Mouse (Mus musculus) forebrain, embryonic 16.5 days (tissue): ENCODE data around the gene Ccnd3. TPM values are rescaled to one million over a fixed set of nuclear protein-coding genes. Genes with fewer than 3 reads are reported as not detected.

Source experiments
- ATAC-seq: fragments of 200-750 bp; cut with Nextera tagmentation; 2 replicates; pipeline ENCODE4 v1.8.0; 2017; ENCODE audit warnings: mild to moderate bottlenecking, moderate library complexity
- H3K27ac ChIP-seq: fragments of 300-500 bp; sonication (generic); 2 replicates; pipeline ENCODE4 v1.5.1; 2014; ENCODE audit warnings: low read length, control low read depth
- H3K27me3 ChIP-seq: fragments of 300-500 bp; sonication (generic); replicated peaks from 2 replicates; pipeline ENCODE4 v1.6.1; 2014; ENCODE audit warnings: low read length; ENCODE audit not compliant: control insufficient read depth, insufficient read depth
- H3K36me3 ChIP-seq: fragments of 300-500 bp; sonication (generic); 2 replicates; pipeline ENCODE4 v1.6.1; 2014; ENCODE audit not compliant: control insufficient read depth, insufficient read depth
- H3K4me1 ChIP-seq: fragments of 300-500 bp; sonication (generic); replicated peaks from 2 replicates; pipeline ENCODE4 v1.6.1; 2014; ENCODE audit warnings: low read length; ENCODE audit not compliant: control insufficient read depth, insufficient read depth
- H3K4me2 ChIP-seq: fragments of 300-500 bp; sonication (generic); 2 replicates; pipeline ENCODE4 v1.6.1; 2014; ENCODE audit warnings: mild to moderate bottlenecking, low read length, control low read depth
- H3K4me3 ChIP-seq: fragments of 300-500 bp; sonication (generic); replicated peaks from 2 replicates; pipeline ENCODE4 v1.5.1; 2014; ENCODE audit warnings: mild to moderate bottlenecking, low read length, control low read depth
- H3K9ac ChIP-seq: fragments of 300-500 bp; sonication (generic); replicated peaks from 2 replicates; pipeline ENCODE4 v1.6.1; 2014; ENCODE audit warnings: low read depth, low read length, control low read depth
- H3K9me3 ChIP-seq: fragments of 300-500 bp; sonication (generic); 2 replicates; pipeline ENCODE4 v1.6.1; 2016; ENCODE audit warnings: low read length; ENCODE audit not compliant: control insufficient read depth
- WGBS: fragments of 180-500 bp; shearing (Covaris S2); extraction: QIAGEN DNeasy Blood & Tissue Kit; methylation state at CpG from one replicate; pipeline ENCODE4 v1.1.7; 2014; 5-methylcytosine and 5-hydroxymethylcytosine counted together
- polyA plus RNA-seq: library from polyadenylated mRNA; unstranded; fragments of >200 nt; fragmentation: Nextera tagmentation; extraction: Ambion mirVana; gene quantifications from 2 replicates; pipeline ENCODE4 v1.2.1, GENCODE M21; 2015

Ccnd3 gene
- polyA plus RNA-seq, 1 experiment from 2014 or later: 58.5 TPM

DNA sequence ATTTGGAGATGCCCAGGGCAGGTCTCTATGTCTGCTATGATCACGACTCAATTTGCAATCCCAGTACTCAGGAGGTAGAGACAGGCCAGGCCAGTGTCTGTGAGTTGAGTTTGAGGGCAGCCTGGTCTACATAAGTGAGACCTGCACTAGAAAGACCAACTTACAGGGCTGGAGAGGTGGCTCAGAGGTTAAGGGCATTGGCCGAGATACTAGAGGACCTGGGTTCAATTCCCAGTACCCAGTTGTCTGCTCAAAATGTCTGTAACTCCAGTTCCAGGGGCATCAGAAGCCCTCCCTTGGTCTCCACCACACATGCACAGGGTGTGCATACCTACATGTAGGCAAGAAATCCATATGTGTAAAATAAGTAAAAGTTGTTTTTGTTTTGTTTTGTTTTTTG lies 2.7 kb downstream of the Ccnd3 start:
- no peak for ATAC-seq
- H3K27me3 ChIP-seq: no peaks in the 10 kb centered on the region
- H3K4me2 ChIP-seq: no peak overlapping the region
- 87% methylated on average over 2 of the region's 2 CpGs for WGBS
- H3K36me3 ChIP-seq: no peaks in the 10 kb centered on the region
- no peak overlapping the region for H3K4me3 ChIP-seq
- peaks cover 4% of the 10 kb centered on the region for H3K4me1 ChIP-seq
- no peak overlapping the region for H3K27ac ChIP-seq
- H3K9me3 ChIP-seq: no peaks in the 10 kb centered on the region
- no peak overlapping the region for H3K9ac ChIP-seq

DNA sequence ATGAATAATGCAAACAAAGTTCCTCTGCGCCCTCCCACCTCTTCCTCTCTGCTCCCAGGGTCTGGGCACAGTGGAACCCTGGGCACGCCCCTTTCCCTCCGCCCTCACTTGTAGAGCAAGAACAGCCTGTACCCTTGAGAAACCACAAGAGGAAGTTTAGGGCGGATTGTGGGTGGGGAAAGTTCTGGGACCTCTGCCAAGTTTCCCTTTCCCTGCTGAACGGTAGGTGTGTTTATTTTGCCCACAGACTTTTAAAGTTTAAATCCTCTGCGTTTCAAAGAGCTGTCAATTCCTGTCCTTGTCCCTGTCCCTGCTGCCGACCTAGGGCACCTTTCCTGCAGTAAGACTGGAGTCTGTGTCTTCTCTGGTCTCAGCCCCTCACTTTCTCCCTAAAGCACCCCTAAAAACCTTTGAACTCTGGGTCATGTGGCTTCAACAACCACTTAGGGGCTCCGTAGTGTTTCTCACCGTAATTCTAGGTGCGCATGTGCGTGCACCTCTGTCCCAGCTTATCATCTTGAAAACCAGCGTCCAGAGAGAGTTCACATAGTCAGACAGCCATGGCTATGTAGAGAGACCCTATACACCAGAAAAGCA lies 3.3 kb downstream of the Ccnd3 start:
- 36% methylated on average over 12 of the region's 12 CpGs for WGBS
- no peak overlapping the region for H3K27ac ChIP-seq

DNA sequence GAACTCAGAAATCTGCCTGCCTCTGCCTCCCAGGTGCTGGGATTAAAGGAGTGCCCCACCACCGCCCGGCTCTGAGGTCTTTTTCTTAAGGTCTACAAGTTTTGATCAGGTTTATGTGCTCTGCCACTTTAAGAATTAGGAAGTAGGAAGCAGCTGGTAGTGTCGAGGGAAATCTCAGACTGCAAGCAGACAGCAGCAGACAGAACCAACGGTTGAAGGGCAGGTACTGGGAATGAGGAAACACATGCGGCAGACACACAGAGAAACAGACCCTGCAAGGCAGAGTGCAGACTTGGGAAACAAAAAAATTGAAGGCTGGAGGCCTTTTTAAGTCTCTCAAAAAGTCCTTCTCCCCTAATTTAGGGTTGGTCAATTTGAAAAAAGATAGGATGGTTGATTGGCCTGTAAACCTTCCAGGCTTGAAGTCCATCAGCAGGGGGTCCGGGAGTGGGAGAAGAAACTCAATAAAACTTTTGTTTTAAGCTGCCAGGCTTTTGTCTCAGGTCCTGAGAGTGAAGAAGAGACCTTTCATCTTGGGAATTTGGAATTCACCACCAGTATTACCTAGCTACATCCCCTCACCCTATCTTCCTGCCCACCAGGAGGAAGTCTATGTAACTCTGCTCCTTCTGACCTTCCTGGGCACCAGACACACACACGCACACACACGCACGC lies 4.3 kb downstream of the Ccnd3 start:
- WGBS: 54% methylated on average over 9 of the region's 9 CpGs
- no peak for ATAC-seq

More for the DNA sequence above, 3.3 kb downstream of the Ccnd3 start:
- H3K4me3 ChIP-seq: no peak overlapping the region
- no peak overlapping the region for H3K4me2 ChIP-seq
- H3K27me3 ChIP-seq: no peaks in the 10 kb centered on the region
- ATAC-seq: no peak
- H3K4me1 ChIP-seq: peaks cover 4% of the 10 kb centered on the region
- H3K9me3 ChIP-seq: no peaks in the 10 kb centered on the region
- H3K36me3 ChIP-seq: no peaks in the 10 kb centered on the region
- H3K9ac ChIP-seq: no peak overlapping the region

DNA sequence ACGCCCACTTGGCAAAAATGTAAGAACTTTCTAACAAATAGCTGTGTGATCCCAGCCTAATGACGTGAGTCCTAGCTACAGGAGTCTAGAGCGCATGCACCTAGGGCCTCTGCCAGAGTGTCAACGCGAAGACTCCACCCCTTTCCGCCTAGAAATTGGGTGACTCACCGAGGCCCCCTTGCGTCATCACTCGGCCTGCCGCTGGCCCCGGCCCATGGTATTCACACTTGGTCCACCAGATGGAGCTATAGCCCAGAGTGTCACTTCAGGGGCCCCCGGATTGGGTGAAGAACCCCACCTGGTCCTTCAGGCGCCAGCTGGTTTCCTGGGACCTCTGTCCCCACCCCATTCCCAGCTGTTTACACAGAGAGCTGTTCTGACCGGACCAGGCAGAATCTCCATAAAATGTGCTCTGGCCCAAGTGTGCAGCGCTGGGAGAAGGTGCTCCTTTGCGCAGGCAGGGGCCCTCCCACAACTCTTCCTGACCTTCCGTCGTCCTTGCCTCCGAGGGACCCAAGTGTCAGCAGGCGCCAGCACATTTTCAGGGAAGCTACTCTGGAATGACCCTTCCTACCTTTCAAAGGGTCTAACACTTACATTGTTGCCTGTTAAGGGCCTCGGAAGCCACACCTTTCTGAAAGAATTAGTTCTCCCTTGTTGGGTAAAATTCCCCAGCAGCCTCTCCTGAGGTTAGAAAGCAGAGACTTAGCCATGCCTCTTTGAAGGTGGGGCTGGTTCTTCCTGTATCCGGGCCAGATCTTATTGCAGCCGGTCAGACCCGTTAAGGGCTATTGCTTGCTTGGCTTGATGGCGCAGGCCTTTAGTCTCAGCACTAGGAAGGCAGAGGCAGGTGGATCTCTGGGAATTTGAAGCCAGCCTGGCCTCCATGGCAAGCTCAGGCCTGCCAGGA lies 6.5 kb downstream of the Ccnd3 start:
- Histone ChIP-seq H3K9ac (no peak overlapping the region), H3K4me2 (no peak overlapping the region), H3K27me3 (no peaks in the 10 kb centered on the region), H3K27ac (no peak overlapping the region), H3K4me1 (no peaks in the 10 kb centered on the region), H3K36me3 (no peaks in the 10 kb centered on the region), H3K9me3 (no peaks in the 10 kb centered on the region), H3K4me3 (no peak overlapping the region)
- peak; percentile 86 for ATAC-seq
- WGBS: 16% methylated on average over 25 of the region's 25 CpGs

More for the DNA sequence above, 4.3 kb downstream of the Ccnd3 start:
- no peak overlapping the region for H3K27ac ChIP-seq
- no peak overlapping the region for H3K9ac ChIP-seq
- no peak overlapping the region for H3K4me3 ChIP-seq
- H3K4me2 ChIP-seq: no peak overlapping the region
- H3K9me3 ChIP-seq: no peaks in the 10 kb centered on the region
- no peaks in the 10 kb centered on the region for H3K27me3 ChIP-seq
- no peaks in the 10 kb centered on the region for H3K36me3 ChIP-seq
- H3K4me1 ChIP-seq: peaks cover 4% of the 10 kb centered on the region

DNA sequence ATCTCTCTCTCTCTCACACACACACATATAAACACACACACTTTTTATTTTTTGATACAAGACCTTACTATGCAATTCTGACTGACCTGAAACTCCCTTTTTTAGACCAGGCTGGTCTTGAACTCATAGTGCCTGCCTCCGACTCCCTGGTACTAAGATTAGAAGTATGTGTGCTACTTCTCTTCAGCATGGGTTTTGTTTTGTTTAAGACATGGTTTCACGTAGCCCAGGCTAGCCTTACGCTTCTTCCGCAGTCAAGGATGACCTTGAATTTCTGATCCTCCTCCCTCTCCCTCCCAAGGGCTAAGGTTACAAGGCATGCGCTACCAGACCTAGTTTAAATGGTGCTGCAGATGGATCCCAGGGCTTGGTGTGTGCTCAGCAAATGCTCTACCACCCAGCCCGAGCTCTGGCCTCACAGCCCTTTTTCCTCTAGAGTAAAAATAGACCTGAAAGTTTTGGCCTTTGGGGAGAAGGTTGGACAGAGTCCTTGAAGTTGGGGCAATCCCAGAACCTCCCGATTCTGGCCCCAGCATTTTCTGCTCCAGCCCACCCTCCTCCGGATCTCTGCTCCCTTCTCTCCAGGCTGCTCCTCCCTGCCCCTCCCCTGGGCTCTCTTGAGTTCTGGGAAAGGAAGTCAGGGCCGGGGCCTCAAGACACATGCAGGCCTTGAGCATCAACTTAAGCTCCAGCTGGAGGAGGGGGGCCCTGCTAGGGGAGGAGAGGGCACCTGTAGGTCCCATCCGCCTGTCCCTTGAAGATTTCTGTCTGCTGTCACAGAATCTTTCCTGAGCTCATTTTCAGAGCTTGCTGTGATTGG lies 8.3 kb downstream of the Ccnd3 start:
- Histone ChIP-seq H3K36me3 (no peaks in the 10 kb centered on the region), H3K9ac (no peak overlapping the region), H3K4me3 (no peak overlapping the region), H3K27me3 (no peaks in the 10 kb centered on the region), H3K27ac (no peak overlapping the region), H3K4me1 (no peaks in the 10 kb centered on the region), H3K4me2 (no peak overlapping the region), H3K9me3 (no peaks in the 10 kb centered on the region)
- ATAC-seq: no peak
- 76% methylated on average over 10 of the region's 10 CpGs for WGBS

DNA sequence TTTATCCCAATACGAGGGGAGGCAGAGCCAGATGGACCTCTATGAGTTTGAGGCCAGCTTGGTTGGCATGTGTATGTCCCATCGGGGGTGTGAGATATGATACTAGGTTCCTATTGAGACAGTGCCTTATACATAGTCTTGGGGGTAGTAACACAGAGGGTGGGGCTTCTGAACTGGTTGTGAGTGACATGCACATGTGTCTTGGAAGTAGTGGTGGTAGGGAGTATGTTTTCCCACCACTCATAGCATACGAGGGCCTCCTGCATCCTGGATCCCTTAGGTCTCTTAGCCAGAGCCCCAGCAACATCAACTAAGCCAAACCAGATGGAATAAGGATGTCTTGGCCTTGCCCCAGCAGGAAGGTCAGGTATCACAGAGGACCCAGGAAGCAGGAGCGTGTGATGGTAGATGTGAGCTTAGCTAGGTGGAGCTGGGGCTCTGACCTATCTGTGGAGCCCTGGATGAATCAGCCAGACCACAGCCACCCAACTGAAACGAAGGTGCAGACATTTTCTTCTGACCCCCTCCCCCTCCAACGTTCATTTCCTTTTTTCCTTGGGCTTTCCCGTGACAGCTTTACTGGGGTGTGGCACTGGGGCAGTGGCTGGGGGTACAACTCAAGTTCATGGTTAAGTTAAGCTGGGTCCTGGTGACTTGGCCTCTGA lies 10.5 kb downstream of the Ccnd3 start:
- Histone ChIP-seq H3K27ac (no peak overlapping the region), H3K4me3 (no peak overlapping the region), H3K27me3 (no peaks in the 10 kb centered on the region), H3K9ac (no peak overlapping the region), H3K4me1 (no peaks in the 10 kb centered on the region), H3K36me3 (no peaks in the 10 kb centered on the region), H3K9me3 (no peaks in the 10 kb centered on the region), H3K4me2 (no peak overlapping the region)
- no peak for ATAC-seq
- WGBS: 84% methylated on average over 7 of the region's 7 CpGs

DNA sequence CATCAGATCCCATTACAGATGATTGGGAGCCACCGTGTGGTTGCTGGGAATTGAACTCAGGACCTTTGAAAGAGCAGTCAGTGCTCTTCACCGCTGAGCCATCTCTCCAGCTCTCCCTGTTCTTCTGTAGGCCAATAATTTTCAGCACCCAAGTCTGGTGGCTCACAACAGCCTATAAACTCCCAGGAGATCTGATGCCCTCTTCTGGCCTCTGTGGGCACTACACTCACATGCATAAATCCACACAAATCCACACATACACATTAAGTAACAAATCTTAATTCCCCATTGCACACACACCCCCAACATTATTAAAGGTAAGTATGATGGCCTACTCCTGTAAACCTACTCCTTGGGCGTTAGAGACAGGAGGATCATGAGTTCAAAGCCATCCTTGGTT lies 11.4 kb downstream of the Ccnd3 start:
- H3K4me3 ChIP-seq: no peak overlapping the region
- 97% methylated on average over 3 of the region's 3 CpGs for WGBS
- no peaks in the 10 kb centered on the region for H3K9me3 ChIP-seq
- no peaks in the 10 kb centered on the region for H3K27me3 ChIP-seq
- no peak overlapping the region for H3K27ac ChIP-seq
- no peak for ATAC-seq
- H3K4me1 ChIP-seq: peaks cover under 1% of the 10 kb centered on the region
- no peak overlapping the region for H3K4me2 ChIP-seq
- H3K9ac ChIP-seq: no peak overlapping the region
- no peaks in the 10 kb centered on the region for H3K36me3 ChIP-seq

DNA sequence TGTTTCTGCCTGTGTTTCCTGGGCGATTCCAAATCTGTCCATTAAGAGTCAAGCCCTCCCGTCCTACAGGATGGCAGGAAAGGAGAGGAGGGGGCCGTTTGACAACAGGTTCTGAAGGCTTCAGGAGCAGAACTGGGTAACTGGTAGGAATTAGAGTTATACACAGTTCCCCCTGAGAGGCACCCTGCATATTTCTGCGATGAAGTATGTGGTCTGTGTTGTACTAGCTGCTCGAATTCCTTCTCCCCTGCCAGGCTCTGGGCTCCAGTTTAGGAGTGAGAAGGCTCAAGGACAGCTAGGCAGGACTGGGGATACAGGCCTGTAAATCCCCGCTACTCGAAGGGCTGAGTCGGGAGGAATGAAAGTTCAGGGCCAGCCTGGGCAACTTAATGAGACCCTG lies 13.4 kb downstream of the Ccnd3 start:
- H3K27ac ChIP-seq: no peak overlapping the region
- 31% methylated on average over 8 of the region's 8 CpGs for WGBS

More for the DNA sequence above, 13.4 kb downstream of the Ccnd3 start:
- H3K4me3 ChIP-seq: no peak overlapping the region
- no peak for ATAC-seq
- H3K27me3 ChIP-seq: no peaks in the 10 kb centered on the region
- no peak overlapping the region for H3K4me2 ChIP-seq
- H3K9me3 ChIP-seq: no peaks in the 10 kb centered on the region
- H3K36me3 ChIP-seq: no peaks in the 10 kb centered on the region
- no peak overlapping the region for H3K9ac ChIP-seq
- peaks cover 10% of the 10 kb centered on the region for H3K4me1 ChIP-seq
